Mouse (Mus musculus): ENCODE data around the gene Pparg.
A peak's percentile ranks its signal among the peaks of the same experiment; 100 is the strongest.

Gene Pparg

DNA sequence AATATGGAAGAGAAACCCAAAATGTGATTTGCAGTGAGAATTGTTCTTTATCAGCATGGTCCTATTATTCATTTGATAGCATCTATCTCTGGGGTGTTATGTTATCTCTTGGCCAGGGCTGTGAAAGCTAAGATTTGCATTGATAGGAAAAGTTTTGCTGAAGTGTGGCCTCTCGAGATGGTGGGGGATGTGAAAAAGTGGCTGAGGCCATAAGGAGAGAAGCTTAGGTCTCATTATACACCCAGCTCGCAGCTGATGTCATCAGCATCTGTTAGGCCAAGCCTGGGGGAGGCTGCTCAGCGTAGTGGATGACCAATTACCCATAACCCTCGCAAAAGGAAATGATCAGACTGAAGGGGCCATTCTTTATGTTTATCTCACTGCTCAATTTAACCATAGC is 105.1 kb downstream of the Pparg start:
- DNase-seq = no peak

DNA sequence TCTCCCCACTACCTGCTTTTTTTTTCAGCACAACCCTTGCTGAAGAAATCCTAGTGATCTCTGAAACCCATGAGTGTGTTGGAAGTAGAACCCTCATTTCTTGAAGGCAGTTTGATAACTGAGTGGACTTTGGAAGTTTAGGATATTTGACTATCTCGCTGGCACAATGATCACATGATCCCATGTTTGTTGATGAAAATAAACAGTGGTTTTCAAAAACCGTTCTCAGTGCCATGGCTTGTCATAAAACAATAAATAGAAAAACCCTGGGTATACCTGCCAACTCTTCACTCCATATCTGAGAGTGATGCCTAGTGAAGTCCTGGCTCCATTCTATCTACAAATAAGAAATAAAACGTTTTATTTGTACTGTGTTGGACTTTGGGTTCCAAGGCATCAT is 105.8 kb downstream of the Pparg start:
- DNase-seq = no peak

DNA sequence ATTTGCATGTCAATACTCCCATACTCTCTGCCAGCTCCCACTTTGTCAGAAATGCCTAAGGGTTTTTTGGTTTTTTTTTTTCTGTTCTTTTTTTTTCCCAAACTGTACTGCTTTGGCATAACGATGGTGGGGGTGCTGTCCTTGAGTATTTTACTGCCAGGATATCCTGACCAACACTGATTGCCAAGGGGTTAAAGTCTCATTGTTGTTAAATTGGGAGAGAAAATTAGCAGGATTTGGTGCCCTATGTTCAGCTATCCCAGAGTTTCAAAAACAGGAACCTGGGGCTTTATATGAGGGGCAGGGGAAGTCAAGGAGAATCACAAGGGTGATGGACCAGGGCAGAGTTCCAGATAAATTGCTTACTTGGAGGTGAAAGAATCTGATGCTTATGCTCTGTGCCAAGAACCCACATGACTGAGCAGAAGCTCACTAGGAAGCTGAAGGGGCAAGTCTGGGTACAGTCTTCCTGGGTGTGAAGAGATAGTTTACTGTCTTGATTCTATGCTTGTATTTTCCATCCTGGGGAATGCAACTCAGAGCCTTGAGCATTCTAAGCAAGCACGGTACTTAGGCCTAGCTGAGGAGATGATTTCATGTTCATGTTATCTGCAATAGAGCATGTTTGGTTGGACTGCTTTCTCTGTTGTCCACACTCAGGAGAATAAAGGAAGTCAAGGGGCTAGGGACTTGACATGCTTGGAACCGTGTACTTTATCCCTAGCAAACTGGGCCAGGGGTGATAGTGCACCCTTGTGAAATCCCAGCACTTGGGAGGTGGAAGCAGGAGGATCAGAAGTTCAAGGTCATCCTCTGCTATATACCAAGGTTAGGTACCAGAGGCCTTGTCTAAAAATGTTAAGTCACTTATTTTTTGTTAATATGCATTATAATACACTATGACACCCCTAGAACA is 109.2 kb downstream of the Pparg start:
- DNase-seq = no peak

DNA sequence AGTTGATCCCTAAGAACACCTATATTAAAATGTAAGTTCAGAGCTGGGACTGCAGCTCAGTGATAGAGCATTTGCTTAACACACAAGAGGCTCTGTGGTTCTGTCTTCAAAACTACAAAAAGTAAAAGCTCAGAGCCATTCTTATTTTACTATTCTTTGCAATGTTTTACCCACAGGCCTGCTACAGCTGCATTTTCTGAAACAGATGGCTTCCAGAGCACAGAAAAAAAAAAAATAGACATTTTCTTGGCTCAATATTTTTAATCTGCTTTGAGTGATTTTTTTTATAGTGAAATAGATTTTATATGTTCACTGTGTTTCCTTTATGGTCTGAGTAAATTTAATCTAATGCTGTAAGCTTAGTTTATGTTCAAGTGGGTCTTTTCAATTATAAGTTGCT is 111.2 kb downstream of the Pparg start:
- no peak for DNase-seq

DNA sequence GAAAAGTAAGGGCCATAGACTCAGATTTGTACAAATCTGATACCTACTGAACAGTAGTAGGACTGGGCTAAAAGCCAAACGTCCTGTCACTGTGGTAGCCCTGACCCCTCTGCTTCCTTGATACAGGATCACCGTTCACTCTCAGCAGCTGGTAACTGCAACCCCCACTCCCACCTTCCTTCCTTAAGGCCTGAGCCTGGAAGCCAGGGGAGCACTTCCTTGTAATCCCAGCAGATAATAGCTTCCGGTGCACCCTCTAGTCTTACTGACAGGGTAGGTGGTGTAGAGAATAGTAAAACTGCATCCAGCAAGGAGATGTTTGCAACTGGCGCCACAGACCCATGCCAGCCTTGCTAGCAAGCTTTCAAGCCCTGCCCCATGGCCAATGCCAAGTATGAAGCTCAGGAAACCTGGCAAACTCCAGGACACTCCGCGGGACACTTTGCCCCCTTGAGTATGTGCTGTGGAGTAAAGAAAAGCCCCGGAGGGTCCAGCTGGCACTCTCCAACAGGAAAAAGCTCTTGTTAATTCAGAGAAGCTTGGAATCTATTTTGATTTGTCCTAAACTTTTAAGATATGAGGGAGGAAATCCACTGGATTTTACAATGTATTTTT is 116.4 kb downstream of the Pparg start:
- DNase-seq = no peak

DNA sequence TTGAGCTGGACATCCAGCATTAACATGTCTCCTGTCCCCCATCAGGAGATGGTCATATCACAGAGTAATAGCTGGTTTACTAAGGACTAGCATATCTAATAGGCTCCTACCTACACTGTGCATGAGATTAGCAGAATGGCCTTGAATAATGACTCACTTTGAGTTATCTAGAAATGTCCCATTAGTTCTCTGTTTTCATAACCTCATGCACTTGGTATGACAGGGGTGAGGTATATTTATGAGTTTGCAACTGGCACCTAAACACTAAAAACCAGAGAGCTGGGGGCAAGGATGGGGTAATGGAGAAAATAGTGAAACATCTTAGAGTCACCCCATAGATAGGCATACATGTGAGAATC is 119.2 kb downstream of the Pparg start:
- DNase-seq = no peak

DNA sequence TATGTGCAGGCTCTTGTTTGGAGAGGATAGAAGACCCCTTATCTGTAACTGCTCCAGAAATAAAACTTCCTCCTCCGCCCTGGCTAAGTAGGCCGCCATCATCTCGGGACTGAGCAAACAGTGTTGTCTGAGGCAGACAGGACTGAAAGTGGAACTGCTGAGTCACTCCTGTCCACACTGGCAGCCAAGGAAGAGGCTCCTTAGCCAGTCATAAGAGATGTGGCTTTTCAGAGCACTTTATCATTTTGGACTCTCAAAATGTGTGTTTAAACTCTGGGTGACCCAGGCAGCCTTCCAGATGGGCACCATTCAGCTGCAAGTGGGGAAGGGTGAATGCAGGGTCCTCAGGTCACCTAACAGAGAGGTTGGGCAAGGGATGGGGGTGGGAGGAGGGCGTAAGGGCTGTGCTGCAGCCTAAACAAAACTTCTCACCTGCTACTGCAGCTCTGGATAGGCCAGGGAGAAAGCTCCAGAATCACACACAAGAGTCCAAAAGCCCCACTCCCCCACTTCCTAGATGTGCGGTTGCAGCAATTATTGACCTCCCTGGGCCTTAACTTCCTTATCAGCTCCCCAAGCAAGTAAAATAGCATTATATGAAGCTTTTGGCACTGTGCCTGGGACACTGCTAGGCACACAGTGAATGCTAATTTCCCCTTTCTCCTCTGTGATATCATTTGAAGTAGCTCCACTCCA is 119.7 kb downstream of the Pparg start:
- DNase-seq = no peak

DNA sequence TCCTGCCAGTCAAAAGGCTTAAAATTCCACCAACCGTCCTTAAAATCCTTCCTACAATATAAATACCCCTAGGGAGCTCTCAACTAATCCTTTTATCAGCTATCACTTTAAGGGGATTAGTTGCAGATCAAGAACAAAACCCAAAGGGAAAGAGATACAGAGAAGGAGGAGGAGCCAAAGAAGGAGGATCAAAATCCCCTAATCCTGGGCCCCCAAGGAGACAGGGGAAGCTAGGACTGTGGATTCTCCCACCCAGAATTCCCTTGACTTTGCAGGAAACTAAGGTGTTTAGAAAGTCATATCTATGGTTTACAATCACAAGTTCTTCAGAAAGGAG is 120.2 kb downstream of the Pparg start:
- DNase-seq = no peak

DNA sequence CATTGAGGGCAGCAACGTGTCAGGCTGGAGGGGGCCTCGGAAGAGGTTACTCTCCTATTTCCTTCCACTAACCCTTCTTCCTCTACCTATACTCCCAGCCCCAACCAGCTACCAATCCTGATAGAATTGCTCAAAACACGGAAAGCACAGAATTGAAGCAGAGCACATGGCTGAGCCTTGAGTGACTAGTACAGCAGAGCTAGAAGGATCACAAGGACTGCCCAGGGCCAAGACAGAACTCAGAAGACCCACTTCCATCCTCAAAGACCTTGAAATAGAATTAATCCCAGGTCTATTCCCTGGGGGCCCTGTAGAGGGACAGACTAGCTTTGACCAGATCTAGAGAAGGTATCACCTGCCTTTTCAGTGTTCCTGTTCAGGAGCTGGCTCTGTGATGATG is 120.9 kb downstream of the Pparg start:
- no peak for DNase-seq

DNA sequence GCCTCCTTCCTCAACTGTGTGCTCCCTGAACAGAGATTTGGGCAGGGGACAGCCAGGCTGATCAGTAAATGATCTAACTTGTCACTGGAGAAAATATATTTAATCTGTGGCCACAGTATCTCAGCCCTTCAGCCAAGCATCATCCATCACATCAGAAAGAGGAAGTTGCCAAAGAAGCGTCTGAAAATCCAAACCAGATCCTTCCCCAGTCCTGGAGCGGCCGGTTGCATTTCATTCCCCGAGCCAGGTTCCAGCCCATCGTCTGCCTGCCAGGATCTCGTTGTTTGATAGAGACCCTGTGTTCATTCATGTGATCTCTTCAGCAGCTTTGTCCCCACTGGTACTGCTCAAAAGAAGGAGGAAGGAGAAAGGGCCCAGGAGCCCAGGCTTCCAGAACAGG is 124.9 kb downstream of the Pparg start:
- DNase-seq = no peak

DNA sequence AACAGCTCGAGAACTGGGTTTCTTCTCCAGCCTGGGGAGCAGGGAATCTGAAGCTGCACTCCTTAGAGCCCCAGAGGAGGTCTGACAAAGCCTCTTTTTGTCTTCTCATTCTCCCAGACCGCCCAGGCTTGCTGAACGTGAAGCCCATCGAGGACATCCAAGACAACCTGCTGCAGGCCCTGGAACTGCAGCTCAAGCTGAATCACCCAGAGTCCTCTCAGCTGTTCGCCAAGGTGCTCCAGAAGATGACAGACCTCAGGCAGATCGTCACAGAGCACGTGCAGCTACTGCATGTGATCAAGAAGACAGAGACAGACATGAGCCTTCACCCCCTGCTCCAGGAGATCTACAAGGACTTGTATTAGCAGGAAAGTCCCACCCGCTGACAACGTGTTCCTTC is 129.1 kb downstream of the Pparg start:
- no peak for DNase-seq

DNA sequence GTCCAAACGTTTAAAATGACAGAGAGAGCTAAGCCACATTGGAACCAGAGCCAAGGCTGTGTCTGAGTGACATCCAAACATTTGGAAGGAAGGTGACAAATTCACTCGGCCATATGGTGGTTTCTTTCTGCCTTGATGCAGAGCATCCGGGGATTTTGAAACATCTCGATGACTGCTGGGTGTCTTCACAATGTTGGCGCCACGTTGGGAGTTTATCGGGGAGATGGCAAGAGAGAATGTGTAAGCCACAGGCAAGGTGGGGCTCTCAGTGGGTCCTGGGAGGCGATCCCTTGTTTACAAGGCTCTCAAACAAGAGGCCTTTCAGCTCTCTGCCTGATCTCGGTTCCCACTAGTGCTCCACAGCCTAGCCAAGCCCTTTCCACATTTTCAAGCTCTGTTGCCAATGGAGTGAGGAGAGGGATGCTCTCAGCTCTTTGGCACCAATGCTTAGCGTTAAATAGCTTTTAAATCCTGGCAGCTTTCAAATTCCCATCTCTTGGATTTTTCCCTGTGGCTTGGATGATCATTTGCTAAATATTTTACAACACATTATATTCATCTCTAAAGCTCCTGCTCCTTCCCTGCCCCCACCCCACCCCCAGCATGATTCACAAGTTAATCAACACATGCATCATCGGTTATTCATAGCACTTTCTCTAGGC is 132.3 kb downstream of the Pparg start:
- DNase-seq = peak; percentile 69

DNA sequence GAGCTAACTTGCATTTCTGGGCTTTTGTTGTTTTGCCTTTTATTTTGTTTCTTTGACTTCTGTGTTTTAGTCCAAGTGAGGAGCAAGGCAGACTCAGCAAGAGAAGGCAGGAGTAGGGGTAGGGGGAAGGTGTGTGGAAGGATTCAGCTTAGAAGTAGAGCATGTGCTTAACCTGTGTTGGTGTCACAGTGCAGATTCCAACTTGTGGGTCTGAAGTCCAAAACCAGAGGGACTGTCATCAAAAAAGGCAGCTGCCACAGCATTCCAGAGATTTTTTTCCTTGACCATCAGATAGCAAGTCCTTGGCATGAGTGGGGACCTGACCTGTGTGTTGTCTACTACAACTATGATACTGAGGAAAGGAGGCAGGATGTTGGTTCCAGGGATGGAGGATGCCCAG is 133.1 kb downstream of the Pparg start:
- DNase-seq = no peak

DNA sequence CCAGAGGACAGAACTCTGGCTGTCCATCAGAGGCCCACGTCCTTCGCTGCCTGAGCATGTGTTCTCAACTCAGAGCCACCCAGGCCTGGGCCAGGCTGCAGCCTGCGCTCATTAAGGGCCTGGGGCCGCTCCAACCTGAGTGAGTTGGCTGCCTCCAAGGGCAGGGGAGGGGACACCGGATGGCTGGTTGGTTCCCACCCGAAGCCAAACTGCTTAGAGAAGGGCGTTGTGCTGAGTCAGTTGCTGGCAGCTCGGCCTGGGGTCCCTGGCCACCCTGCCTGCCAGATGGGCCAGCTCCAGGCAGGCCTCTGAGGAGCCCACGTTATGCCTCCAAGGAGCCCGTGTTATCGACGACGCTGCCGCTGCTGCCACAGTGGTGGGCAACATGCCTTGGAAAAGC is 138.8 kb downstream of the Pparg start:
- DNase-seq = no peak

DNA sequence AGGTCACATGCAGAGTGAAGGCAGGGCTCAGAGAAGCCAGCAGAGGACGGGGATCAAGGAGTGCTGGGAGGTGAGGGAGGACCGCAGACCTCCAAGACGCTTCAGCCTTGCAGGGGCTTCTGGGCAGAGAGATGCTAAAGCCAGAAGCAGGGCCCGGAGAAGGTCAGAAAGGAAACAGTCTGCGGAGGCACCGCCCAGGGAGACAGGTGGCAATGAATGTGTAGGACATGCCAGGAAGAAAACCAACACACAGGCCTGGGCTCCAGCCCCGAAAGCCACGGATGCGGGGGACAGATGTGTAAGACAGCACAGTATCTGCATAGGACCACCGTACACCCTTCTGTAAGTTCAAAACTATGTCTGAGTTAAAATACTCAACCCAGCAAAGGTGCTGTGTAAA is 139.5 kb downstream of the Pparg start:
- no peak for DNase-seq

DNA sequence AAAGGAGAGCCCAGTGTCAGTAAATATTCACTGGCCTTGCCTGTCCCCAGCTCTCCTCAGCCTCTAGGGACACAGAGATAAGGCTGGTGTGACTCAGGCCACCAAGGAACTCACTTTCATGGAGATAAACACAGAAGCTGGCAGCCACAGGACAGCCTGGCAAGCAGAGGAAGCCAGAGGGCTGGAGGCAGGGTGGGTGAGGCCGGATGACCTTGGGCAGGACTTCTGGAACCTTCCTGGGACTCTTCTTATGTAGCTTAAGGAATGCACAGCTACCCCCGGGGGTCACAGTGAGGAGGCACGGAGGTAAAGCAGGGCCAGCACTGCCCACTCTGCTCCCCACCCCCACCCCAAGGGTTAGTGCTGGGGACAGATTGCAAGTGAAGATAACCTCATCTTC is 140.4 kb downstream of the Pparg start:
- no peak for DNase-seq

DNA sequence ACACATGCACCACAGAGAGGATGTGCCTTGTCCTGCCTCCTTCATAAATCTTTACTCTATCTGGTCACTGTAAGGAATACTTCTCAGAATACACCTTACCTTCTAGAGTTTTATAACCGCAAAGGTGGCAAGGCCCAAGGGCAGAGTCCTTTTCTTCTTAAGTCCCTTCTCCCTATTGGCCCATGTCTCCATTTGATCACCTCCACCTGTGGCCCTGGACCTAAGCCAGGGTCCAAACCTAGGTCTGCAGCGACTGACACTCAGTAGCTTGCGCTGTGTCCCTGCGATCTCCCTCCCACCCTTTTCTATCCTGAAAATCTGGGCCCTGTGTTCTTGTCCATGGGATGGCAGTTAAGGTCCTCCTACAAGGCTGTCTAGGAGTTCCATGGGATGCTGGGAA is 142.3 kb downstream of the Pparg start:
- no peak for DNase-seq

DNA sequence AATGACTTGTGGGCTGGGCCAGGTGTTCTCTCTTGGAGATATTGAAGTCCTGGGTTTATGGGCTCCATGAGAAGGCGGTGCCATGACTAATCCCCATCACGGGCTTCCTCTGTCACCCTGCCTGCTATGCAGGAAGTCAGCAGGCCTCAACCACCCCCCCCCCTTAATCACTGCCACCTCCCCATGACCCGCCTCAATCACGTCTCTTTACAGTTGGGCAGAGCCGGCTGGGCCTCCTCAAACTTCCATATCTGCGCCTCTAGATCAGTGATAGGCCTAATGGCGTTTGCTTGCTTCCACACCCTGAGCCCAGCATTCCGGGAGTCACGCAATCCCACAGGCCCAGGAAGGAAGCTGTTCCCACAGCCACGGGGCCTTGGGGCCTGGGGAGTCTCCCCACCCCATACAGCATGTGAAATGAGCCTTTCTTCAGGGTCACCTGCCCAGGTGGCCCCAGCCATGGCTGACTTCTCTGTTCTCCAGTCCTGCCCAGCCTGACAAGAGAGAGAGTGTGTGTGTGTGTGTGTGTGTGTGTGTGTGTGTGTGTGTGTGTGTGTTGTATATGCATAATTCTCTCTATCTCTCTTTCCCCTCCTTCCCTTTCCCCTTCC is 142.9 kb downstream of the Pparg start:
- DNase-seq = no peak

DNA sequence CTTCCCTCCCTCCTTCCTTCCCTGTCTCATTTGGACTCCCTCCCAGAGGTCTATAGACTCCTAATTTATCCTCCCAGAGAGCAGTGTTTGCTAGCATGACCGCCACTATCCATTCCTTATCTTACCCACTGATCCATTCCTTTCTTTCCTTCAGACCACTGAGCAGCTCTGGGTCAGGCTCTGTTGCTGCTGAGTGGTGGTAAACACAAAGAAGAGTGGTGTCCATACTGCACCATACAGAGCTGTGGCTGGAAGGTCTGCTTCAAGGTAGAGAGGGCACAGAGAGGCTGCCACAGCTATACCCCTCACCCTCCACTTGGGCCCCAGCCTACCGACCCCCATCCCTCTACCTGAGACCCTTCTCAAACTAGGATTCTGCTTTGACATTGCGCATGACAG is 143.4 kb downstream of the Pparg start:
- no peak for DNase-seq

DNA sequence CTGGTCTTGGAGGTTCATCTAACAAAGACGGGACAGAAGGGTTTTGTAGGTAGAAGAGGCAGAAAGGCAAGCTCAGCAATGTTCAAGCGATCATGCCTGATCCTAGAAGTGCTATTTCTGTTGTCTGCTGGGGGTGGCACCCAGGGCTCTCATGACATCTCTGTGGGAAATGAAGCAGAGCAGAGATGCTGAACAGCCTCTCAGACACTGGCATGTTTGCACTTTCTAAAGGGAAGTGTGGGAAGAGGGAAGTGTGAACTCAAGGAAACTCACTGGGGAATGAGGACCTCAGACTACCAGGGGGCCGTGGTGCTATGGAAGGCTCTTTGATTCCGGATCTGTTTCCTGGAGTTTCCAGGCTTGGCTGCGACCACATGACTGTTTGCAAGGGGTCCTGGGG is 144.2 kb downstream of the Pparg start:
- no peak for DNase-seq

DNA sequence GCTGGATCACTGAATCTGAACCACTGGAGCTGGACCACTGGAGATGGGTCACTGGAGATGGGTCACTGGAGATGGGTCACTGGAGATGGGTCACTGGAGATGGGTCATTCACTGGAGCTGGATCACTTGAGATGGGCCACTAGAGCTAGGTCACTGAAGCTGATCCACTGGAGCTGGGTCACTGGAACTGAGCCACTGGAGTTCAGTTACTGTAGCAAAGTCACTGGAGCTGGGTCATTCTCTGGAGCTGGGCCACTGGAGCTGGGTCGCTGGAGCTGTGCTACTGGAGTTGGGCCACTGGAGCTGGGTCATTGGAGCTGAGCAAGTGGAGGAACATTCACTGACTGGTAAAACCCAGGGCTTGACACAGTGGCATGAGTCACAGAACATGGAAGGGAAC is 145.7 kb downstream of the Pparg start:
- DNase-seq = no peak

DNA sequence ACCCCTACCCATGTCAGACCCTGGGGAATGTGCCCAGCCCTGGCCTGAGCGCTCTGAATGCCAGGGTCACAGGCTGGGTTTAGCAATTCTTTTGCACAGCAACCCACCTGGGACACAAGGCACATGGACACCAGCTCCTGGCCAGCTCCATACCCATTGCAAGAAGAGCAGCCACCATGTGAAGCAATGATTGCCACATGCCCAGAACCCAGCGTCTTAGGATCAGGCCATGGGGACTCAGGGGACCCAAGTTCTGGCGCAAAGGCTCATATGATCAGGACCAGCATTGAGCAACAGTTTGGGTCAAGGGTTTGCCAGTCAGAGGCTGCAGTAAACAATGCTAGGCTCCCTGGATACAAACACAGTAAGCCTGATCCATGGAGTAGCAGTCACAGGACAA is 150.7 kb downstream of the Pparg start:
- no peak for DNase-seq

DNA sequence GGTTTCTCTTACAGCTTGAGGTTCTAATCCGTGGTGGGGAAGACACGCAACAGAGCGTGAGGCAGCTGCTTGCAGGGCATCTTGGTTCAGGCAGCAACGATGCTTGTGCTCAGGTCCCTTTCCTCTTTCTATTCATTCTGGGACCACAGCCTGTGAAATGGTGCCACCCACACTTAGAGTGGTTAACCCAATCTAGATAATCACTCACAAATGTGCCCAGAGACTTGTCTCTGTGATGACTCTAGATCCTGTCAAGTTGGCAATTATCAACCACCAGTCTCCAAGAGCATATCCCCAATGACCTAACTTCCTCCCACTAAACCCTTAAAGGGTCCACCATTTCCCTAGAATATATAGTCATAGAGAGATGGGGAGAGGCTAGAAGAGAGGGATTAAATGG is 152.5 kb downstream of the Pparg start:
- DNase-seq = no peak

All from cerebellum, adult 8-10 months (tissue).